Mouse (Mus musculus) limb, embryonic 15.5 days (tissue): ENCODE measurements around the gene Gm45713. TPM values are rescaled to one million over a fixed set of nuclear protein-coding genes. Genes with fewer than 3 reads are reported as not detected.
"Not testable (repeated sequence)": the region's sequence is repeated elsewhere in the genome, so short reads cannot be mapped to it uniquely, and the experiment has no call there.

ENCODE experiments used
- ATAC-seq: fragments of 200-750 bp; cut with Nextera tagmentation; 2 replicates; pipeline ENCODE4 v1.8.0; 2017; ENCODE audit warnings: low read depth, moderate TSS enrichment; ENCODE audit not compliant: insufficient number of reproducible peaks, low FRiP score, low TSS enrichment
- H3K27ac ChIP-seq: fragments of 300-500 bp; sonication (generic); 2 replicates; pipeline ENCODE4 v1.5.1; 2015; ENCODE audit warnings: moderate library complexity, mild to moderate bottlenecking, inconsistent platforms
- H3K27me3 ChIP-seq: fragments of 300-500 bp; sonication (generic); 2 replicates; pipeline ENCODE4 v1.6.1; 2015; ENCODE audit warnings: inconsistent platforms
- H3K36me3 ChIP-seq: fragments of 300-500 bp; sonication (generic); 2 replicates; pipeline ENCODE4 v1.6.1; 2015; ENCODE audit warnings: inconsistent platforms
- H3K4me1 ChIP-seq: fragments of 300-500 bp; sonication (generic); 2 replicates; pipeline ENCODE4 v1.6.1; 2015; ENCODE audit warnings: inconsistent platforms
- H3K4me2 ChIP-seq: fragments of 300-500 bp; sonication (generic); 2 replicates; pipeline ENCODE4 v1.6.1; 2015; ENCODE audit warnings: mild to moderate bottlenecking, inconsistent platforms
- H3K4me3 ChIP-seq: fragments of 300-500 bp; sonication (generic); 2 replicates; pipeline ENCODE4 v1.5.1; 2015; ENCODE audit warnings: mild to moderate bottlenecking, inconsistent platforms
- H3K9ac ChIP-seq: fragments of 300-500 bp; sonication (generic); 2 replicates; pipeline ENCODE4 v1.6.1; 2015; ENCODE audit warnings: inconsistent platforms
- H3K9me3 ChIP-seq: fragments of 300-500 bp; sonication (generic); 2 replicates; pipeline ENCODE4 v1.6.1; 2016; ENCODE audit warnings: inconsistent platforms
- WGBS: fragments of 180-500 bp; shearing (Covaris S2); methylation state at CpG from one replicate; pipeline ENCODE4 v1.1.7; 2015; 5-methylcytosine and 5-hydroxymethylcytosine counted together
- polyA plus RNA-seq: library from polyadenylated mRNA; unstranded; fragments of >200 nt; fragmentation: Nextera tagmentation; extraction: Ambion mirVana; gene quantifications from 2 replicates; pipeline ENCODE4 v1.2.1, GENCODE M21; 2015

The Gm45713 gene
- polyA plus RNA-seq, 1 experiment from 2014 or later: not detected

- ATAC-seq: no peak
- H3K27me3 ChIP-seq: no peaks in the 10 kb centered on the region
- no peak overlapping the region for H3K4me2 ChIP-seq
- H3K36me3 ChIP-seq: peaks cover 44% of the 10 kb centered on the region
- peak overlapping the region; percentile 35; the same call in 1 of the 2 replicates for H3K27ac ChIP-seq
- no peaks in the 10 kb centered on the region for H3K9me3 ChIP-seq
- H3K4me3 ChIP-seq: no peak overlapping the region
- WGBS: 76% methylated on average over 5 of the region's 5 CpGs
- H3K4me1 ChIP-seq: peaks cover 29% of the 10 kb centered on the region
- no peak overlapping the region for H3K9ac ChIP-seq
These were observed 16.0 kb downstream of the Gm45713 start for GRCm38 (mm10) chr7:45119780-45120709.

GRCm38 (mm10) chr7:45118336-45118735 lies 17.7 kb downstream of the Gm45713 start:
- Histone ChIP-seq H3K9me3 (no peaks in the 10 kb centered on the region), H3K4me2 (no peak overlapping the region), H3K4me3 (no peak overlapping the region), H3K36me3 (peaks cover 43% of the 10 kb centered on the region), H3K27me3 (no peaks in the 10 kb centered on the region), H3K4me1 (peaks cover 23% of the 10 kb centered on the region), H3K27ac (no peak overlapping the region), H3K9ac (no peak overlapping the region)
- WGBS: 84% methylated on average over 6 of the region's 6 CpGs
- ATAC-seq: no peak

GRCm38 (mm10) chr7:45117566-45117965 lies 18.5 kb downstream of the Gm45713 start:
- no peak overlapping the region for H3K9ac ChIP-seq
- WGBS: 83% methylated on average over 8 of the region's 8 CpGs
- no peaks in the 10 kb centered on the region for H3K9me3 ChIP-seq
- H3K36me3 ChIP-seq: peaks cover 36% of the 10 kb centered on the region
- no peak overlapping the region for H3K4me3 ChIP-seq
- no peaks in the 10 kb centered on the region for H3K27me3 ChIP-seq
- no peak overlapping the region for H3K27ac ChIP-seq
- H3K4me1 ChIP-seq: peaks cover 15% of the 10 kb centered on the region
- no peak for ATAC-seq
- no peak overlapping the region for H3K4me2 ChIP-seq

GRCm38 (mm10) chr7:45113476-45113875 lies 22.6 kb downstream of the Gm45713 start:
- Histone ChIP-seq H3K4me2 (no peak overlapping the region), H3K36me3 (no peaks in the 10 kb centered on the region), H3K4me3 (no peak overlapping the region), H3K9me3 (no peaks in the 10 kb centered on the region), H3K9ac (no peak overlapping the region), H3K27me3 (no peaks in the 10 kb centered on the region), H3K4me1 (no peaks in the 10 kb centered on the region), H3K27ac (no peak overlapping the region)
- ATAC-seq: no peak
- 74% methylated on average over 2 of the region's 2 CpGs for WGBS

- ATAC-seq: no peak
- H3K4me1 ChIP-seq: no peaks in the 10 kb centered on the region
- no peaks in the 10 kb centered on the region for H3K9me3 ChIP-seq
These were observed 23.5 kb downstream of the Gm45713 start for GRCm38 (mm10) chr7:45112529-45112928.

GRCm38 (mm10) chr7:45111940-45112339 lies 24.1 kb downstream of the Gm45713 start:
- WGBS: 34% methylated on average over 2 of the region's 2 CpGs

More at GRCm38 (mm10) chr7:45112529-45112928, 23.5 kb downstream of the Gm45713 start:
- H3K27ac ChIP-seq: no peak overlapping the region
- H3K4me3 ChIP-seq: no peak overlapping the region
- no peaks in the 10 kb centered on the region for H3K27me3 ChIP-seq
- no peak overlapping the region for H3K9ac ChIP-seq
- 72% methylated on average over 3 of the region's 3 CpGs for WGBS
- no peaks in the 10 kb centered on the region for H3K36me3 ChIP-seq
- H3K4me2 ChIP-seq: no peak overlapping the region

GRCm38 (mm10) chr7:45110089-45110488 lies 25.9 kb downstream of the Gm45713 start:
- not testable (repeated sequence) for H3K36me3 ChIP-seq, H3K27ac ChIP-seq, H3K4me1 ChIP-seq, ATAC-seq, H3K27me3 ChIP-seq, H3K9me3 ChIP-seq, H3K9ac ChIP-seq, H3K4me2 ChIP-seq, H3K4me3 ChIP-seq
- 87% methylated on average over 4 of the region's 4 CpGs for WGBS

More at GRCm38 (mm10) chr7:45111940-45112339, 24.1 kb downstream of the Gm45713 start:
- no peak for ATAC-seq
- Histone ChIP-seq H3K4me1 (no peaks in the 10 kb centered on the region), H3K4me2 (no peak overlapping the region), H3K4me3 (no peak overlapping the region), H3K27me3 (no peaks in the 10 kb centered on the region), H3K9me3 (no peaks in the 10 kb centered on the region), H3K27ac (no peak overlapping the region), H3K36me3 (no peaks in the 10 kb centered on the region), H3K9ac (no peak overlapping the region)

- Histone ChIP-seq H3K27me3 (no peaks in the 10 kb centered on the region), H3K4me1 (peaks cover 23% of the 10 kb centered on the region), H3K9ac (no peak overlapping the region), H3K9me3 (no peaks in the 10 kb centered on the region), H3K4me2 (no peak overlapping the region), H3K4me3 (no peak overlapping the region), H3K36me3 (no peaks in the 10 kb centered on the region), H3K27ac (no peak overlapping the region)
- 66% methylated on average over 5 of the region's 5 CpGs for WGBS
- ATAC-seq: no peak
These were observed 28.9 kb downstream of the Gm45713 start for GRCm38 (mm10) chr7:45107052-45107645.

- no peak overlapping the region for H3K4me2 ChIP-seq
- H3K9me3 ChIP-seq: no peaks in the 10 kb centered on the region
- no peak overlapping the region for H3K27ac ChIP-seq
- no peaks in the 10 kb centered on the region for H3K36me3 ChIP-seq
- no peak for ATAC-seq
- H3K4me3 ChIP-seq: no peak overlapping the region
- WGBS: 55% methylated on average over 6 of the region's 6 CpGs
- H3K9ac ChIP-seq: no peak overlapping the region
- H3K27me3 ChIP-seq: no peaks in the 10 kb centered on the region
- peaks cover 28% of the 10 kb centered on the region for H3K4me1 ChIP-seq
These were observed 29.6 kb downstream of the Gm45713 start for GRCm38 (mm10) chr7:45106441-45106840.

GRCm38 (mm10) chr7:45105491-45105890 lies 30.5 kb downstream of the Gm45713 start:
- no peaks in the 10 kb centered on the region for H3K27me3 ChIP-seq
- WGBS: 68% methylated on average over 8 of the region's 8 CpGs
- no peaks in the 10 kb centered on the region for H3K9me3 ChIP-seq
- H3K4me1 ChIP-seq: peaks cover 28% of the 10 kb centered on the region
- no peaks in the 10 kb centered on the region for H3K36me3 ChIP-seq
- ATAC-seq: no peak
- no peak overlapping the region for H3K4me2 ChIP-seq
- no peak overlapping the region for H3K9ac ChIP-seq
- no peak overlapping the region for H3K4me3 ChIP-seq
- no peak overlapping the region for H3K27ac ChIP-seq

- Histone ChIP-seq H3K9ac (no peak overlapping the region), H3K4me2 (no peak overlapping the region), H3K27ac (no peak overlapping the region), H3K4me1 (peaks cover 28% of the 10 kb centered on the region), H3K27me3 (no peaks in the 10 kb centered on the region), H3K36me3 (no peaks in the 10 kb centered on the region), H3K9me3 (no peaks in the 10 kb centered on the region), H3K4me3 (no peak overlapping the region)
- 78% methylated on average over 5 of the region's 5 CpGs for WGBS
- ATAC-seq: no peak
These were observed 31.1 kb downstream of the Gm45713 start for GRCm38 (mm10) chr7:45104941-45105340.

- H3K9me3 ChIP-seq: no peaks in the 10 kb centered on the region
- peak; percentile 91 for ATAC-seq
- H3K27ac ChIP-seq: peak within 1 kb of the TSS; percentile 96
- H3K9ac ChIP-seq: peak within 1 kb of the TSS; percentile 54
- H3K4me2 ChIP-seq: peak within 1 kb of the TSS; percentile 56
- peaks cover 28% of the 10 kb centered on the region for H3K4me1 ChIP-seq
- peak within 1 kb of the TSS; percentile 39 for H3K4me3 ChIP-seq
- no peaks in the 10 kb centered on the region for H3K27me3 ChIP-seq
- 13% methylated on average over 7 of the region's 7 CpGs for WGBS
- 0 out of 2 replicates have a peak, but pooled peaks cover 2% of the 10 kb centered on the region for H3K36me3 ChIP-seq
These were observed 32.3 kb downstream of the Gm45713 start, which contains the start of gene Fcgrt for GRCm38 (mm10) chr7:45103652-45104180. Fcgrt (minus strand) TSS chr7:45103851.
